Mouse (Mus musculus): ENCODE measurements around the gene Cald1.

DNA sequence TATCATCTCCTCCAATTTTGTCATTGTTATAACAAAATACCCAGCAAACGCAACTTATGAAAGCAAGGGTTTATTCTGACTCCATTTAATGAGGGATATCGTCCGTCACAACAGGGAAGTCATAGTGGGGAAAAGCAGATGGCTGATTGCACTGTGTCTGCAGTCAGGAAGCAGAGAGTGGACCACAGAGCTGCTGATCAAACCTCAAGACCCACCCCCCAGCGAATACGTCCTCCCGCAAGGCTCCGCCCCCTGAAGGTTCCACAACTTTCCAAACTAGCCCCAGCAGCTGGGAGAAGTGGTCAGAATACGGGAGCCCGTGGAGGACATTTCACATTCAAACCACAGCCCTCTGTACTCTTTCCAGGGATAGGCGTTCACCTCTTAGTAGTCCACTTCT, 76.6 kb downstream of the Cald1 start:
- TF ChIP-seq POLR2A (IDR thresholded peaks at IDR 0.05; ENCODE audit: borderline replicate concordance, extremely low read depth, low read depth, low read length) (no peak), CTCF (IDR thresholded peaks at IDR 0.05; ENCODE audit: insufficient read depth, low read length) (no peak)

Data from lung, adult 2 months (tissue).